Mouse (Mus musculus): ENCODE measurements around the gene 1700025G04Rik. TPM values are rescaled to one million over a fixed set of nuclear protein-coding genes. Genes with fewer than 3 reads are reported as not detected.

1700025G04Rik gene
- polyA plus RNA-seq, 1 experiment from 2014 or later: 8.7 TPM

GRCm38 (mm10) chr1:151977596-151977995, 112.3 kb downstream of the 1700025G04Rik start:
- Histone ChIP-seq H3K4me2 (no peak overlapping the region), H3K9me3 (ENCODE audit: control insufficient read depth, low read length) (no peaks in the 10 kb centered on the region), H3K36me3 (ENCODE audit: control insufficient read depth, insufficient read depth, low read length) (no peaks in the 10 kb centered on the region), H3K4me3 (ENCODE audit: low read depth, low read length) (no peak overlapping the region), H3K9ac (ENCODE audit: low read depth, low read length) (no peak overlapping the region), H3K27ac (ENCODE audit: low read depth, low read length) (no peak overlapping the region), H3K4me1 (replicated peaks; ENCODE audit: control insufficient read depth, insufficient read depth, low read length) (no peaks in the 10 kb centered on the region), H3K27me3 (replicated peaks; ENCODE audit: control insufficient read depth, insufficient read depth, low read length) (no peaks in the 10 kb centered on the region)
- ATAC-seq (replicated peaks; ENCODE audit: low FRiP score): no peak
- whole genome bisulfite sequencing: 82% methylated on average over 5 of the region's 5 CpGs
- no peak for DNase-seq (ENCODE audit: low spot score)

GRCm38 (mm10) chr1:151976850-151977249, 113.1 kb downstream of the 1700025G04Rik start:
- DNase-seq (ENCODE audit: low spot score): no peak
- Histone ChIP-seq H3K4me1 (replicated peaks; ENCODE audit: control insufficient read depth, insufficient read depth, low read length) (no peaks in the 10 kb centered on the region), H3K9me3 (ENCODE audit: control insufficient read depth, low read length) (no peaks in the 10 kb centered on the region), H3K27me3 (replicated peaks; ENCODE audit: control insufficient read depth, insufficient read depth, low read length) (no peaks in the 10 kb centered on the region), H3K36me3 (ENCODE audit: control insufficient read depth, insufficient read depth, low read length) (no peaks in the 10 kb centered on the region), H3K4me2 (no peak overlapping the region), H3K9ac (ENCODE audit: low read depth, low read length) (no peak overlapping the region), H3K4me3 (ENCODE audit: low read depth, low read length) (no peak overlapping the region), H3K27ac (ENCODE audit: low read depth, low read length) (no peak overlapping the region)
- 76% methylated on average over 3 of the region's 3 CpGs for WGBS
- no peak for ATAC-seq (replicated peaks; ENCODE audit: low FRiP score)

GRCm38 (mm10) chr1:151975418-151976379, 114.2 kb downstream of the 1700025G04Rik start:
- 81% methylated on average over 17 of the region's 17 CpGs for WGBS
- ATAC-seq (replicated peaks; ENCODE audit: low FRiP score) (no peak), DNase-seq (ENCODE audit: low spot score) (no peak)
- Histone ChIP-seq H3K36me3 (ENCODE audit: control insufficient read depth, insufficient read depth, low read length) (no peaks in the 10 kb centered on the region), H3K9me3 (ENCODE audit: control insufficient read depth, low read length) (no peaks in the 10 kb centered on the region), H3K27ac (ENCODE audit: low read depth, low read length) (no peak overlapping the region), H3K4me2 (no peak overlapping the region), H3K27me3 (replicated peaks; ENCODE audit: control insufficient read depth, insufficient read depth, low read length) (no peaks in the 10 kb centered on the region), H3K4me1 (replicated peaks; ENCODE audit: control insufficient read depth, insufficient read depth, low read length) (no peaks in the 10 kb centered on the region), H3K9ac (ENCODE audit: low read depth, low read length) (no peak overlapping the region), H3K4me3 (ENCODE audit: low read depth, low read length) (no peak overlapping the region)

GRCm38 (mm10) chr1:151974887-151975286, 115.0 kb downstream of the 1700025G04Rik start:
- no peak overlapping the region for H3K9ac ChIP-seq (ENCODE audit: low read depth, low read length)
- H3K4me2 ChIP-seq: no peak overlapping the region
- no peaks in the 10 kb centered on the region for H3K9me3 ChIP-seq (ENCODE audit: control insufficient read depth, low read length)
- ATAC-seq (replicated peaks; ENCODE audit: low FRiP score) (no peak), DNase-seq (ENCODE audit: low spot score) (no peak)
- 70% methylated on average over 8 of the region's 8 CpGs for WGBS
- H3K4me3 ChIP-seq (ENCODE audit: low read depth, low read length): no peak overlapping the region
- H3K27me3 ChIP-seq (replicated peaks; ENCODE audit: control insufficient read depth, insufficient read depth, low read length): no peaks in the 10 kb centered on the region
- H3K4me1 ChIP-seq (replicated peaks; ENCODE audit: control insufficient read depth, insufficient read depth, low read length): no peaks in the 10 kb centered on the region
- H3K36me3 ChIP-seq (ENCODE audit: control insufficient read depth, insufficient read depth, low read length): no peaks in the 10 kb centered on the region
- no peak overlapping the region for H3K27ac ChIP-seq (ENCODE audit: low read depth, low read length)

- no peaks in the 10 kb centered on the region for H3K9me3 ChIP-seq (ENCODE audit: control insufficient read depth, low read length)
- no peak overlapping the region for H3K9ac ChIP-seq (ENCODE audit: low read depth, low read length)
- no peak for ATAC-seq (replicated peaks; ENCODE audit: low FRiP score)
- no peak overlapping the region for H3K4me2 ChIP-seq
- H3K27me3 ChIP-seq (replicated peaks; ENCODE audit: control insufficient read depth, insufficient read depth, low read length): no peaks in the 10 kb centered on the region
- no peaks in the 10 kb centered on the region for H3K4me1 ChIP-seq (replicated peaks; ENCODE audit: control insufficient read depth, insufficient read depth, low read length)
- H3K36me3 ChIP-seq (ENCODE audit: control insufficient read depth, insufficient read depth, low read length): no peaks in the 10 kb centered on the region
- H3K4me3 ChIP-seq (ENCODE audit: low read depth, low read length): no peak overlapping the region
- no peak overlapping the region for H3K27ac ChIP-seq (ENCODE audit: low read depth, low read length)
- 87% methylated on average over 7 of the region's 7 CpGs for WGBS
- no peak for DNase-seq (ENCODE audit: low spot score)
These were observed 115.5 kb downstream of the 1700025G04Rik start for GRCm38 (mm10) chr1:151974424-151974823.

GRCm38 (mm10) chr1:151973110-151973700, 116.7 kb downstream of the 1700025G04Rik start:
- Histone ChIP-seq H3K9ac (ENCODE audit: low read depth, low read length) (no peak overlapping the region), H3K9me3 (ENCODE audit: control insufficient read depth, low read length) (no peaks in the 10 kb centered on the region), H3K27ac (ENCODE audit: low read depth, low read length) (no peak overlapping the region), H3K4me3 (ENCODE audit: low read depth, low read length) (no peak overlapping the region), H3K27me3 (replicated peaks; ENCODE audit: control insufficient read depth, insufficient read depth, low read length) (no peaks in the 10 kb centered on the region), H3K4me1 (replicated peaks; ENCODE audit: control insufficient read depth, insufficient read depth, low read length) (no peaks in the 10 kb centered on the region), H3K4me2 (no peak overlapping the region), H3K36me3 (ENCODE audit: control insufficient read depth, insufficient read depth, low read length) (no peaks in the 10 kb centered on the region)
- no peak for ATAC-seq (replicated peaks; ENCODE audit: low FRiP score)
- no peak for DNase-seq (ENCODE audit: low spot score)
- 77% methylated on average over 5 of the region's 5 CpGs for WGBS

- no peaks in the 10 kb centered on the region for H3K9me3 ChIP-seq (ENCODE audit: control insufficient read depth, low read length)
- H3K27me3 ChIP-seq (replicated peaks; ENCODE audit: control insufficient read depth, insufficient read depth, low read length): no peaks in the 10 kb centered on the region
- no peak overlapping the region for H3K9ac ChIP-seq (ENCODE audit: low read depth, low read length)
- DNase-seq (ENCODE audit: low spot score) (no peak), ATAC-seq (replicated peaks; ENCODE audit: low FRiP score) (no peak)
- no peak overlapping the region for H3K4me2 ChIP-seq
- 81% methylated on average over 2 of the region's 2 CpGs for WGBS
- H3K4me1 ChIP-seq (replicated peaks; ENCODE audit: control insufficient read depth, insufficient read depth, low read length): no peaks in the 10 kb centered on the region
- H3K27ac ChIP-seq (ENCODE audit: low read depth, low read length): no peak overlapping the region
- no peaks in the 10 kb centered on the region for H3K36me3 ChIP-seq (ENCODE audit: control insufficient read depth, insufficient read depth, low read length)
- no peak overlapping the region for H3K4me3 ChIP-seq (ENCODE audit: low read depth, low read length)
These were observed 118.3 kb downstream of the 1700025G04Rik start for GRCm38 (mm10) chr1:151971581-151971980.

- H3K9me3 ChIP-seq (ENCODE audit: control insufficient read depth, low read length): no peaks in the 10 kb centered on the region
- H3K4me3 ChIP-seq (ENCODE audit: low read depth, low read length): no peak overlapping the region
- 87% methylated on average over 5 of the region's 5 CpGs for WGBS
- H3K27me3 ChIP-seq (replicated peaks; ENCODE audit: control insufficient read depth, insufficient read depth, low read length): no peaks in the 10 kb centered on the region
- DNase-seq (ENCODE audit: low spot score) (no peak), ATAC-seq (replicated peaks; ENCODE audit: low FRiP score) (no peak)
- no peak overlapping the region for H3K4me2 ChIP-seq
- no peak overlapping the region for H3K27ac ChIP-seq (ENCODE audit: low read depth, low read length)
- no peaks in the 10 kb centered on the region for H3K4me1 ChIP-seq (replicated peaks; ENCODE audit: control insufficient read depth, insufficient read depth, low read length)
- H3K9ac ChIP-seq (ENCODE audit: low read depth, low read length): no peak overlapping the region
- H3K36me3 ChIP-seq (ENCODE audit: control insufficient read depth, insufficient read depth, low read length): no peaks in the 10 kb centered on the region
These were observed 121.8 kb downstream of the 1700025G04Rik start for GRCm38 (mm10) chr1:151968126-151968525.

Data from liver, embryonic 11.5 days (tissue).